Mouse (Mus musculus): ENCODE measurements around the gene Psd4.
A peak's percentile ranks its signal among the peaks of the same experiment; 100 is the strongest.

Gene Psd4

DNA sequence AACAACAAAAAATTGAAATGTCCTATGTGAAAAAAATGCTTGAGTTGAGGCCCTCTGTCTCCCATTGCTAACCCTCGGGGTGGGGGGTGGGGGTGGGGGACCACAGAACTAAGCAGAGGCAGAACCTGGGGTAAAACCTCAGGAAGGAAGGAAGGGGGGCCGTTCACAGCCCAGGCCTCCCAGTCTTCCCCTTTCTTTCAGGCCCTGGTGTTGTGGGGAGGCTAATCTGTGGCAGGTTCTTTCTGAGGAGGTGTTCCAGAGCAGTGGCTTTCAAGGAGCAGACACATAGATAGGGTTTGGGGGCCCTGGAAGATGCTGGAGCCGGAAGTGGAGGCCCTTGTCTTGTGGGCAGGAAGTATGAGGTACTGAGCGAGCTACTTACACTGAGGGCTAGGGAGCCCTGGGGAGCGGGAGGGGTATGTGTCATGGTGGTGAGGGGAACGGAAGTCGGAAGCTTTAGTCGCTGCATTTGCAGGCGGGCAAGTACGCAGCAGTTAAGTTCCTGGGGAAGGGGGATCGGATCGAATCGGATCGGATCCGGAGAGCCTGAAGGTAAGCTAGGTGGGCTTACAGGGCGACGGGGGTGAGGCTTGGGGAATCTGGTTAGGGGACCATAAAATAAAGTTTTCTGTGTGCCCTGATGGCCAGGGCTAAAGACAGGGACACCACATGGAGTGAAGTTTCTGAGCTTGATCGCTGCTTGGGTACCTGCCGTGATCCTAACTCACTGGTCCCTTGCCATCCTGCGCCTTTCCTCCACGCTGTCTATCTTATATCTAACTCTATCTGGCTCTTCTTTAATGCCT lies 19.0 kb downstream of the Psd4 start:
- DNase-seq, result peak; percentile 85

DNA sequence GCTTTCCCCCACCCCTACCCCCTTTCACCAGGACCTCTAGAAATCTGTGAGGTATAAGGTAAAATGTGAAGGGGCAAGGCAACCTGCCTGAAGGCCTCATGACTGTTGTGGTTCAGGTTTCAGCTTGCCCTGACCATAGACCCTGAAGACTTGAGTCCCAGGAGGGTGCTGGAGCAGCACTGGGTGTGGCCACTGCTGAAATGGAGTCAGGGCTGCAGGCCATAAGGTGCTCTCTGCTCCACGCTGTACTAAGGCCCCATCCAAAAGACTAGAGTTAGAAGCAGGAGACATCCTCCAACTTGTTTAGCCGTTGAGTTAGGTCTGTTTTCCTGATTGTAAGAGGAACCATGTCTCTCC lies 19.6 kb downstream of the Psd4 start:
- DNase-seq, result peak; percentile 42

DNA sequence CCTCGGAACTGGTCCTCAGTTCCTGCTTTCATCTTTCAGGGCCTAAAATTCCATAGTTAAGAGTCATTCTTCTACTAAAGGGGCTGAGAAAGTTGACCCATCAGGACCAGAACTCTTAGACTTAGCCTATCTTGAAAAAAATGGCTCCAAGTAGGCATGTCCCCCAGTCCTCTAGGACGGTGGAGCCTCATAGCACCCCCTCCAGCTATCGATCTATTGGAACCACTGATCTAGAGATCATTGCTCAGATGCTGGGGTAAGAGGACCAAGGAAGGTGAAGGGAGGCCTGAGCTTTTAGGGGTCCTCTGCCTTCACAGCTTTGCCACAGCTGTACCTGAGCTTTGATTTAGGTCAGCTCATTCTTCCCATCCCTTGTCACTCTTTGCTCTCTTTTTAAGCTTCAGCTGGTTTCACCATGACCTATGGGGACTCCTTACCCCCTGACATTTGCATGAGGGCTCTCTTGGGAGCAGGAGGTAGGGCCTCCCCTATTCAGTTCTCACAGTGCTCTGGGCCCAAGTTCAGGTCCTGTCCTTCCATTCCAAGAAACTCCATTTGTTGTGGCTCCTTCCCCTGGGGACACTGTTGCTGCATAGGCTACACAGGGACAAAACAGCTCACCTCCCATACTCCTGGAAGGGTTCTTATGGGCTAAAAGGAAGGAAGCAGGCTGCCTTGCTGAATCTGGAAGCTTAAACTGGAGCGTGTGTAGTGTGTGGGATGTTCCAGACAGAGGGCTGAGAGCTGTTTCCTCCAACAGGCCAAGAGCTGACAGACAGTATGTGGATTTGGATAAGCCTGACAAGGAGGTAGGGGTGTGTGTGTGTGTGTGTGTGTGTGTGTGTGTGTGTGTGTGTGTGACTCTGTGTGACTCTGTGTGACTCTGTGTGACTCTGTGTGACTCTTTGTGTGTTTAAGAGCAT lies 20.2 kb downstream of the Psd4 start:
- DNase-seq, result no peak

GRCm38 (mm10) chr2:24393251-24393650 lies 25.9 kb downstream of the Psd4 start:
- DNase-seq, result no peak

DNA sequence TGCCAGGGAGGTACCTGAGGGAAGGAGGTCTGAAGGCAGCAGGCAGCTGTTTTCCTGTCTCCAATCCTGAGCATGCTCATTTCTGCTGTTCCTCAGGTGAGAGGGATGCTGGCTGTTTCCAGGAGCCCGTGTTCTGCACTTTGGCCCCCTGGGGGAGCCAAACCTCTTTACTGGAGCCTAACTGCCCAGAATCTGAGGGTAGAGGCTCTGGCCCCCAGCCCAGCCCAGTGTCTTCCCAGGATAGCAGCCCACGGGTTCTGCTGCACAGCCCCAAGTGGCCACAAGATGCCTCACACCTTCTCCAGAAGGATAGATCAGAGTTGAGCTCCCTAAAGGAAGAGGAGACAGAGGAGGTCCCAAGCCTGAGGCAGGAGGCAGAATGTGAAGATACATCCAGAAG lies 29.7 kb downstream of the Psd4 start:
- DNase-seq, result peak; percentile 26

- no peak for DNase-seq
These were observed 33.3 kb downstream of the Psd4 start for GRCm38 (mm10) chr2:24400711-24401110.

GRCm38 (mm10) chr2:24405345-24406012 lies 38.1 kb downstream of the Psd4 start:
- DNase-seq, result peak; percentile 80

DNA sequence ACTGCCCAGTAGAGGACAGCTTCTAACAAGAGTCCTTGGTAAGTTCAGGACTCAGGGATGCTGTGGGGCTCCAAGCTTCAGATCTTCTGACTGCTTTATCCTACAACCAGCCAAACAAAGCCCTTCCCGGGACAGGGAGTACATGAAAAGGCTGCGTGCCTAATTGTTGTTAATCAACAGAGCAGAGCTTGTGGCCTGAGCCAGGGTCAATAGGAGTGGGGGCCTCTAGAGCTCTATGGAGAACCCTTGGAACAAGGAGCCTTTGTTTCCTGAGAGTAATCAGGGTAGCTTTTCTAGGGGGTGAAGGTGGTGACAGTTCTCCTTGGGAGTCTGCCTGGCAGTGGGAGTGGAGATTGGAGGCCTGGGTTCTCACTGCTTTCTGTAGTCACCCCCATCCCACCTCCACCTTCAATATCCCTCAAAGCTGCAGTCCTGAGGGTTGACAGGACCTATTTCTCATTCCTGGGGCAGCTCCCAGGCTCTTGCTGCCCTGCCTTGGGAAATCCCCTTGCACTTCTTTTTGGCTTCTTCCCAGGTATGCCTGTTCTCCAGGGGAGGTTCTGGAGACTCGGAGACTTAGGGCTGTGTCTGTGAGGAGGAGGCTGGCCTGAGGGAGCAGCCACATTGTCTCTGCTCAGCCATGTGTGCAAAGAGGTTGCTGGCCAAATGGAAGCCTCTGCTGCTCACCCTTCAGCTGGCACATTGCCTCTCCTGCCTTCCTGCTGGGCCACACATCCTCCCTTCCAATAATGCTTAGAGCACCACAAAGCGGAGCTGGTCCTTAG lies 40.5 kb downstream of the Psd4 start:
- no peak for DNase-seq

GRCm38 (mm10) chr2:24409166-24409565 lies 41.8 kb downstream of the Psd4 start:
- DNase-seq, result peak; percentile 80

DNA sequence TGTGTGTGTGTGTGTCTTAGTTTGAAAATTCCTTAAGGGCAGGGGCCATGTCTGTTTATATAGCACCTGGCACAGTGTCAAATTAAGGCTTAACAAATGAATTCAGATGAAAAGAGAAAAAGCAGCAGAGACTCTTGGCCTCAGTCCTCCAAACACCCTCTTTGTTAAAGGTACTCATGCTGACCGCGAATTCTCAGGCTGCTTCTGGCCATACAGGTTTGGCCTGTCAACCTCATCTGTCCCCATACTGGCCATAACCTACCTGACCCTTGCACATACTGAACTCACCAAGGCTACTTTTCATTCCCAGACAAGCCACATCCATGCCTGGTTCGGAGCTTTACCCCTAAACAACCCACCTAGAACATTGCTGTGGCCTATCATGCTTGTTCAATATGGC lies 45.8 kb downstream of the Psd4 start:
- no peak for DNase-seq

- no peak for DNase-seq
These were observed 46.3 kb downstream of the Psd4 start for GRCm38 (mm10) chr2:24413677-24414076.

DNA sequence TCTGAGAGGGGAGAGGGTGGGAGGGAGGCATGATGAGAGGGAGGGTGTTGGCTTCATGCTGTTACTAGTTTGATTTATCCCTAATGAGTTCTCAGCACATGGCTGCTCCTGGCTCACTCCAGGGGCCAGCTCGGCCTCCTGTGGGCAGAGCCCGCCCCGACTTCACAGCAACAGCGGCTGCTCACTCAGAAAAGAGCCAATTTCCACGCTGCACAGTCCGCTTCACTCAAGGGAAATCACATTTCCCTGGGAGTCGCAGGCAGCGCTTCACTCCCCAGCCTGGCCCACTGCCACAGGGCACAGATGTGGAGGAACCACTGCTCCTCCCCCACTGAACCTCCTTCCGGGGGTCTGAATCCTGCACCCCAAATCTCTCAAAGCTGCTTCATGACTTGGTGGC lies 49.3 kb downstream of the Psd4 start:
- DNase-seq, result peak; percentile 45

DNA sequence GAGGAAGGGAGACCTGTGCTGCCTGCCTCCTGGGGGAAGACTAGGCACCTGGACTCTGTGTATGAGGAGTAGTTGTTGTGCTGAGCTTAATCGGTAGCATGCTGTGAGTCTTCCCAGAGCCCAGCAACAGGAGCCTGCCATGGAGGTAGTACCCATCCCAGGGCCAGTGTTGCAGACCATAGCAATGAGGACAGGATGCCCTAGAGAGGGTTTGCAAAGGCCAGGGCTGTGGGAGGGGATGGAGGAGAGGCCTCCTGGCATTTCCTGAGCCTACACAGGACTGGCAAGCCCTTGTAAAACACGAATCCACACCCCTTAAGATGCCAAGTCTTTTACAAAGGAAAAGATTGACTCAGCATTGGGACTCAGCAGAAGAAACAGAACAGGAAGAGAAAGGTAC lies 49.7 kb downstream of the Psd4 start:
- DNase-seq, result no peak

DNA sequence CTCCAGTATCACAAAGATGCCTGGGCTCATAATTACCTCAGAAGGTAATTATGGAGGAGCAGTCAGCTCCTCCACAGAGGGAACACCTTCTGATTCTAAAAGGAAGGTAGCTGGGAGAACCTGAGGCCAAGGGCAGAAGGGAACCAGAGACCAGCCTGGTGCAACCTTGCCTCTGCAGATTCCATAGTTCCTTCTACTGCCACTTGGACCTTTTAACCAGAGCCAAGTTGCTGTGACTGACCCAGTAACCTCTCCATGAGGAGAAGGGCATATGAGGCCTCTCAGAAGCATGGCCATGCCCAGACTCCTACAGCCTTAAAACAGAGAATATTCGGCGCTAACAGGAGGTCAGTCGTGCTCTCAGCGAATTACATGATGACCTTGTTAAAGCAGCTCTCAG lies 50.2 kb downstream of the Psd4 start:
- DNase-seq, result no peak

DNA sequence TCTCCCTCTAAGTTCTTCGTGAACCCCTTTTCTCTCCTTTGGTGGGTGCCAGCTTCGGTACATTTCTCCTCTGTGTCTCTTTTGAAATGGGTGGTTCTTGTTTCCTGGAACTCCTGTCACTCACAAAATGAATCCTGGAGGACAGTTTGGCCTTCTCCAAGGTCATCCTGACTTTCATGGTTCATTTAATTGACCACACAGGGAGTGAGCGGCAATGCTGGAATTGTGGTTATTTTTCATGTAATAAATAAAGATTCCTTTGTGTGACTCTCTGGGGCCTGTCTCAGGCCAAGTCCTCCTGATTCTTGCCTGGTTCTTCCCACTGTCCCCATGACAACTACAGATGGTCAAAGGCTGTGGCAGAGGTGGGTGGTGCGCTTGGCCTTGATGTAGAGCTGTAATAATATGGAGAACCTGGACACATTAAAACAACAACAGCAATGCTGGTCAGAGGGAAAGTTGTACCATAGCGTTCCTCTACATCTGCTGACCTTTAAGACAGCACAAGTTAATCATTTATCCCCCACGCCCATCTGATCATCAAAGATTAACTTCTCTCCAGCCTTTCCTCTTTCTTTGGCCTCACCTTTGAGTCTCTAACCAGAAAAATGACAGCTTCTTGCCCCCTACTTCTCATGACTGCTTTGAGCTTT lies 54.0 kb downstream of the Psd4 start:
- DNase-seq, result no peak

DNA sequence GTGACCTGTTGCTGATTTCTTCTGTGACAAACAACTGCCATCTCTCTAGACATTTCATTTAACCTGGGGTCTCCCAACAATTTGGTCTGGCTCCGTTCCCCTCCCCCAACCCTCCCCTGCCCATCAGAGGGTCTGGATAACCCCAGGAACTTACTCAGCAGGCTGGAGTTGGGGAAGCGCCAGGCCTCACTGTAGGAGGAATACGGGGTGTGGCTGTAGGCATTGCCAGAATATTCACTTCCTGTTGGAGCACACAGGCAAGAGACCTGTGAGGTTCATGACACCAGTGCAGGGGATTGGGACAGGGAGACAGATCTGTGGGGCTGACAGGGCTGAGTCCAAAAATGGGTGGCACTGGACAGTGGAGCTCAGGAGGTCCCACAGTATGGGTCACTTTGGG lies 55.4 kb downstream of the Psd4 start:
- DNase-seq, result no peak

GRCm38 (mm10) chr2:24425630-24426029 lies 58.2 kb downstream of the Psd4 start:
- DNase-seq, result no peak

- no peak for DNase-seq
These were observed 60.7 kb downstream of the Psd4 start for GRCm38 (mm10) chr2:24427866-24428675.

DNA sequence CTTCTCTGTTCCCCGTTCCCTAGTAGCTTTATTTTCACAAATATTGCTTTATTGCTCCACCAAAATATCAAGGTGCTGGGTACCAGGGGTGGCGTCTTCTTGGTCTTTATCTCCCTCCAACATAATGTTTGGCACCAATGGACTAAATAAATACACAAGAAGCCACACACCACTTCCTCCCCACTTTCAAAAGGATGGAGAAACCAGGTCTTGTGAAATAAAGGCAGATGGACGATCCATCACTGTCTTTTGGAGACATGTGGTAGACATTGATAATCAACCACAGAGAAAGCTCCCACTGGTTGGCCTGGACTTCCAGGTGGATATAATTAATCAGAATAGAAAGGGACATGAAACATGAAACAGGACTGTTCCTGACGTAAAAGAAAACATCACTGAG lies 62.4 kb downstream of the Psd4 start:
- DNase-seq, result no peak

DNA sequence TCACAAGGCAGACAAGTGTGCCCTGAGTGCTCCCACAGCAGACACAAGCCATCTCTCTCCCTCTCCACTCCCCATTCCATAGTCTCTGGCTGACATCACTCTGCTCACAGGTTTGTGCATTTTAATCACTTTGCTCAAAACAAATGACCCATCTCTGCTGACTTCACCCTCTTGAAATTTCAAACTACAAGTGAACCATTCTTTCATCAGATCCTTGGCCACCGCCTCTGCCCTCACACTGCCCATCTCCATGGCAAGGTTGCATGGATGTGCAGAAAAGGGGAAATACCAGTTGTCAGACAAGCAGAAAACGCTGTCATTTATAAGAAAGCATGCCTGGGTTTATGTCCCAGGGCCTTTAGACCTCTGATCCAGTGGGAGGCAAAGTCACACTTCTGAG lies 67.3 kb downstream of the Psd4 start:
- no peak for DNase-seq

- DNase-seq, result no peak
These were observed 68.3 kb downstream of the Psd4 start for GRCm38 (mm10) chr2:24435699-24436098.

Measured in thymus, postnatal 4 days (tissue).